Mouse (Mus musculus) hindbrain, embryonic 14.5 days (tissue): ENCODE results near the gene Rnf187. TPM values are rescaled to one million over a fixed set of nuclear protein-coding genes. Genes with fewer than 3 reads are reported as not detected.
A peak's percentile ranks its signal among the peaks of the same experiment; 100 is the strongest.

Source experiments
- ATAC-seq: fragments of 200-750 bp; cut with Nextera tagmentation; 2 replicates; pipeline ENCODE4 v1.8.0; 2017; ENCODE audit warnings: moderate number of reproducible peaks, mild to moderate bottlenecking, moderate TSS enrichment, moderate library complexity; ENCODE audit not compliant: low FRiP score
- DNase-seq: peaks from one replicate; pipeline ENCODE4 v3.0.0-alpha.2; 2015; ENCODE audit warnings: low spot score
- H3K27ac ChIP-seq: fragments of 300-500 bp; sonication (generic); 2 replicates; pipeline ENCODE4 v1.5.1; 2014; ENCODE audit warnings: mild to moderate bottlenecking, moderate library complexity
- H3K27me3 ChIP-seq: fragments of 300-500 bp; sonication (generic); 2 replicates; pipeline ENCODE4 v1.6.1; 2014; ENCODE audit warnings: mild to moderate bottlenecking, low read length, mixed read lengths; ENCODE audit not compliant: control insufficient read depth, insufficient read depth
- H3K36me3 ChIP-seq: fragments of 300-500 bp; sonication (generic); replicated peaks from 2 replicates; pipeline ENCODE4 v1.6.1; 2014; ENCODE audit not compliant: control insufficient read depth, insufficient read depth
- H3K4me1 ChIP-seq: fragments of 300-500 bp; sonication (generic); replicated peaks from 2 replicates; pipeline ENCODE4 v1.6.1; 2014; ENCODE audit warnings: antibody characterized with exemption, low read length, mixed read lengths; ENCODE audit not compliant: control insufficient read depth, insufficient read depth
- H3K4me2 ChIP-seq: fragments of 300-500 bp; sonication (generic); replicated peaks from 2 replicates; pipeline ENCODE4 v1.6.1; 2014; ENCODE audit warnings: mild to moderate bottlenecking, moderate library complexity
- H3K4me3 ChIP-seq: fragments of 300-500 bp; sonication (generic); replicated peaks from 2 replicates; pipeline ENCODE4 v1.5.1; 2014; ENCODE audit warnings: mild to moderate bottlenecking, low read length
- H3K9ac ChIP-seq: fragments of 300-500 bp; sonication (generic); 2 replicates; pipeline ENCODE4 v1.6.1; 2014
- H3K9me3 ChIP-seq: fragments of 300-500 bp; sonication (generic); 2 replicates; pipeline ENCODE4 v1.6.1; 2016; ENCODE audit warnings: low read length; ENCODE audit not compliant: control insufficient read depth
- WGBS: fragments of 180-500 bp; shearing (Covaris S2); extraction: QIAGEN DNeasy Blood & Tissue Kit; methylation state at CpG from one replicate; pipeline ENCODE4 v1.1.7; 2014; 5-methylcytosine and 5-hydroxymethylcytosine counted together
- polyA plus RNA-seq: library from polyadenylated mRNA; unstranded; fragments of >200 nt; fragmentation: Nextera tagmentation; extraction: Ambion mirVana; gene quantifications from 2 replicates; pipeline ENCODE4 v1.2.1, GENCODE M21; 2014

Gene Rnf187
- polyA plus RNA-seq, 1 experiment from 2014 or later = 682 TPM

DNA sequence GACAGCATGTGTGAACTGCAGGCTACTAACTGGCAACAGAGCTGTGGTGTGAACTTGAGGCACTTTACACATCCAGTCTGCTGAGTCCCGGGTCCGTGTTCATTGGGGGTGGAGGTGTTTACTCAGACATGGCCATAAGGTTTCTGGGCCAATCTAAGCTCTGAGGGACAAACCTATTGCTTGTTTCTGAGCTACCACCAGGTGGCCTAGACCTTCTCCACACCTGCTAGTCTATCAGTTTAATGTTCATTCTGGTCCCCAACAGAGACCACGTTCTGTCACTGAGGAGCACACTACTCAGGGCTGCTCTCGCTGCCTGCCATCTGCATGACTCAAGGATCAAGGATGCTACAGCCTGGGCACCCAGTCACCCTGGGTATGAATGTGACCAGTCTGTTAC is 7.1 kb downstream of the Rnf187 start:
- H3K9ac ChIP-seq = no peak overlapping the region
- H3K4me1 ChIP-seq = peaks cover 7% of the 10 kb centered on the region
- H3K36me3 ChIP-seq = peaks cover 60% of the 10 kb centered on the region
- H3K4me3 ChIP-seq = no peak overlapping the region
- H3K9me3 ChIP-seq = no peaks in the 10 kb centered on the region
- H3K4me2 ChIP-seq = no peak overlapping the region
- no peak for ATAC-seq
- DNase-seq = no peak
- no peak overlapping the region for H3K27ac ChIP-seq
- no peaks in the 10 kb centered on the region for H3K27me3 ChIP-seq
- WGBS = 73% methylated on average over 4 of the region's 4 CpGs

GRCm38 (mm10) chr11:58930254-58930653 is 8.5 kb downstream of the Rnf187 start:
- Histone ChIP-seq H3K4me1 (no peaks in the 10 kb centered on the region), H3K27me3 (no peaks in the 10 kb centered on the region), H3K36me3 (peaks cover 48% of the 10 kb centered on the region), H3K9ac (no peak overlapping the region), H3K4me2 (no peak overlapping the region), H3K27ac (no peak overlapping the region), H3K4me3 (no peak overlapping the region), H3K9me3 (no peaks in the 10 kb centered on the region)
- ATAC-seq (no peak), DNase-seq (no peak)
- 93% methylated on average over 3 of the region's 3 CpGs for WGBS

DNA sequence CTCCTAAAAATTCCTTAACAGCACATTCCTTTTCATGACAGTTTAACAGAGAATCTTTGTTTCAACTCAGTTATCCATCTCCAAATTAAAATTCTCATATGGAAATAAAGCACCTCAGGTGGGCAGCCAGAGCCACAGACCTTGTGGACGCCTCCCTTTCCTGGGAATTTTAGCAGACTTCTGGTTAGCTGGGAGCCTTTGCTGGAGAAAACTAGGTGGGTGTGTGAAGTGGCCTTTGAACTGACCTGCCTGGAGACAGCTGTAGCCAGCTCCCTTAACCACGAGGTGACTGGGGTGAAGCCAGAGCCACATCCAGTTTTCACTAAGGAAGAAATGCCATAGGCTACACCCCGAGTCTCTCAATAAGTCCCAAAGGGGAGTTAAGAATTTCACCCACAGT is 9.1 kb downstream of the Rnf187 start:
- no peak overlapping the region for H3K4me2 ChIP-seq
- no peaks in the 10 kb centered on the region for H3K9me3 ChIP-seq
- DNase-seq = no peak
- H3K4me3 ChIP-seq = no peak overlapping the region
- 70% methylated on average over 3 of the region's 3 CpGs for WGBS
- no peaks in the 10 kb centered on the region for H3K4me1 ChIP-seq
- no peak overlapping the region for H3K9ac ChIP-seq
- peaks cover 42% of the 10 kb centered on the region for H3K36me3 ChIP-seq
- H3K27me3 ChIP-seq = no peaks in the 10 kb centered on the region
- no peak for ATAC-seq
- H3K27ac ChIP-seq = no peak overlapping the region

- Histone ChIP-seq H3K36me3 (peaks cover 37% of the 10 kb centered on the region), H3K9ac (no peak overlapping the region), H3K9me3 (no peaks in the 10 kb centered on the region), H3K27ac (no peak overlapping the region), H3K4me3 (no peak overlapping the region), H3K4me1 (no peaks in the 10 kb centered on the region), H3K4me2 (no peak overlapping the region), H3K27me3 (no peaks in the 10 kb centered on the region)
- no peak for DNase-seq
- WGBS = 75% methylated on average over 4 of the region's 4 CpGs
- ATAC-seq = no peak
Observed at GRCm38 (mm10) chr11:58929055-58929454, 9.7 kb downstream of the Rnf187 start.

DNA sequence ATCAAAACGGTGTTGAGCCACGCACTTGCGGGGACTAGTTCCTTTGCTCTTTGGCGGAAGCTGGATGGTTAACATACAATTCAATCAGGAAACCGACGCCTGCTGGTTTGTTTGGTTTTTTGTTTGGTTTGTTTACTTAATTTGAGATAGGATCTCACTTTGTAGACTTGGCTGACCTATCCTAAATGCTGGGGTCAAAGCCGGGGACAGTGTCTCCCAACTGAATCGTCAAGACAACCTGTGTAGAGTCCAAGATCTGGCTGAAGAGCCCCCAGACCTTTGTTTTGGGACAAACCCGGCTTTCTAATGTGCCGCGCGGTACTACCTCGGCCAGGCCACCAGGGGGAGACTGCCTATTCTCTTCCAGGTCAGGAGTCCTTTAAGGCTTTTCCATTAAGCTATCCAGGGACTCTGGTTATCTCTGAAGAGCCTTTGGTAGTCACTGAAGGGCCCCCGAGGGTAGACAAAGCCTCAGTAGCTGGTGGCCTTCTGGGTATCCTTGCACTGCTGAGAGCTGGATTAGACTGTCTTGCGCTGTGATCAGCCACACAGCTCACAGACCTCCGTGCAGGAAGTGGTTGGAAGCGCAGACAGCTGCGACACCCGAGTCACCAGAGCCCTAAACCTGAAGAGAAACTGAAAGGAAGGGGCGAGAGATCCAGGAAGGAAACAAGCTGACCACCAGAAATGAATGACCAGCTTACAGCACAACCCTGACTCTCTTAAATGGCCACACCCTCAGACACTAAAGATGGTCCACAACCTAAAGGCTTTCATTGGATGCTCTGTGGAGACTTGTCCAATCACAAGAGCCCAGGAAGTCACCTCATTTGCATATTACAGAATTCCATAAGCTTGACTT is 10.7 kb downstream of the Rnf187 start:
- Histone ChIP-seq H3K27me3 (no peaks in the 10 kb centered on the region), H3K9me3 (no peaks in the 10 kb centered on the region), H3K36me3 (peaks cover 26% of the 10 kb centered on the region), H3K27ac (peak overlapping the region; percentile 34; the same call in 1 of the 2 replicates), H3K4me3 (no peak overlapping the region), H3K4me1 (no peaks in the 10 kb centered on the region), H3K9ac (peak overlapping the region; percentile 24; the same call in 1 of the 2 replicates), H3K4me2 (peak overlapping the region; percentile 29)
- 35% methylated on average over 20 of the region's 20 CpGs for WGBS
- peak; percentile 64 for ATAC-seq
- DNase-seq = peak; percentile 69

DNA sequence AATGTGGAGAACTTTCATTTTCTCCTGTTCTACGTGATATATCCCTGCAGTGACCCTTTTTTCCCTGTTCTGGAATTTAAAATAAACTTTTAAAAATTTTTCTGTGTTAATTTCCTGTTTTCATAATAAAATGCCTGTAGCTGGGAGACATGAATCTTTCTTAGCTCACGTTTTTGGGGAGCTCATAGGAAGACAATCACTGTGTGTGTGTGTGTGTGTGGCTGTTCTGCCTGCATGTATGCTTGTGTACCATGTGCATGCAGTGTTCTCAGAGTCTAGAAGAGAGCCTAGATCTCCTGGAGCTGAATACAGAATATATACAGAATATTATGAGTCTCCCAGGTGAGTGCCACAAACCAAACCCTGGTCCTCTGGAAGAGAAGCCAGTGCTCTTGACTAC is 11.7 kb downstream of the Rnf187 start:
- no peaks in the 10 kb centered on the region for H3K27me3 ChIP-seq
- WGBS = 80% methylated on average over 2 of the region's 2 CpGs

DNA sequence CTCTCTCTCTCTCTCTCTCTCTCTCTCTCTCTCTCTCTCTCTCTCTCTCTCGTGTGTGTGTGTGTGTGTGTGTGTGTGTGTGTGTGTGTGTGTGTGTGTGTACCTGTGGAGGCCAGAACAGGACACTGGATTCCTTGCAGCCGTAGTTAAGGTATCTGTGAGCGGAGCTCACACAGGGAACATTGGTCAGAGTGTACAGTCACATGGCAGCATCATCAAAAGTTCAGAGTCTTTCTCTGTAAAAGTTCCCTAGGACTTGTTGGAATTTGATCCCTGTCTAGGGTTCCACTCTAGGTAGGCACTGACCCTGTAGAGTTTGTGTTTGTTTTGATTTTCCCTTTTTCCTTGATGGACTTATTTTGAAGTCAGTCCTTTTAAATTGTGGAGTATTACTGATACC is 12.1 kb downstream of the Rnf187 start:
- no peak overlapping the region for H3K9ac ChIP-seq
- H3K36me3 ChIP-seq = peaks cover 13% of the 10 kb centered on the region
- ATAC-seq = no peak
- WGBS = 87% methylated on average over 2 of the region's 3 CpGs
- H3K4me3 ChIP-seq = no peak overlapping the region
- no peak overlapping the region for H3K27ac ChIP-seq
- DNase-seq = no peak
- H3K4me2 ChIP-seq = no peak overlapping the region
- H3K9me3 ChIP-seq = no peaks in the 10 kb centered on the region
- no peaks in the 10 kb centered on the region for H3K27me3 ChIP-seq
- no peaks in the 10 kb centered on the region for H3K4me1 ChIP-seq

More for the DNA sequence above, 11.7 kb downstream of the Rnf187 start:
- DNase-seq (no peak), ATAC-seq (no peak)
- no peak overlapping the region for H3K4me3 ChIP-seq
- peaks cover 17% of the 10 kb centered on the region for H3K36me3 ChIP-seq
- H3K27ac ChIP-seq = no peak overlapping the region
- no peak overlapping the region for H3K4me2 ChIP-seq
- no peaks in the 10 kb centered on the region for H3K9me3 ChIP-seq
- no peak overlapping the region for H3K9ac ChIP-seq
- H3K4me1 ChIP-seq = no peaks in the 10 kb centered on the region

DNA sequence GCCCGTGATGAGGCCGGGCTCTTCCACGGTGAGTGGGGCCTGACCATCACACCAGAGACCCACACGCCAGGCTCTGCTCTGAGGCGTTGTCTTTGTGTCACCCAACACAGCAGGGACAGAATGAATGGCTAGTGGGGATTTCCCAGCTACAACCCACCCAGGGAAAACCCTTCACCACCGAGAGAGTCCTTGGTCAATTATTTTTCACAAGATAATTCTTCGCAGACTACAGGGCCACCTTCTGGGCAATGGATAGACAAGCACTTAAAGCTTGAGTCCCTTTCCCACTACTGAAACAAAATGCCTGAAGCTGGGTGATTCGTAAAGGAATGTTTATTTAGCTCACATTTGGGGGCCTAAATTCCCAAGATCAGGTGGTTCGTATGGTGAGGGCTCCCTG is 16.3 kb downstream of the Rnf187 start:
- 82% methylated on average over 9 of the region's 9 CpGs for WGBS
- no peaks in the 10 kb centered on the region for H3K9me3 ChIP-seq
- H3K4me1 ChIP-seq = no peaks in the 10 kb centered on the region
- ATAC-seq = no peak
- no peak overlapping the region for H3K4me2 ChIP-seq
- H3K9ac ChIP-seq = no peak overlapping the region
- no peak overlapping the region for H3K4me3 ChIP-seq
- no peaks in the 10 kb centered on the region for H3K36me3 ChIP-seq
- no peak for DNase-seq
- H3K27me3 ChIP-seq = no peaks in the 10 kb centered on the region
- no peak overlapping the region for H3K27ac ChIP-seq

DNA sequence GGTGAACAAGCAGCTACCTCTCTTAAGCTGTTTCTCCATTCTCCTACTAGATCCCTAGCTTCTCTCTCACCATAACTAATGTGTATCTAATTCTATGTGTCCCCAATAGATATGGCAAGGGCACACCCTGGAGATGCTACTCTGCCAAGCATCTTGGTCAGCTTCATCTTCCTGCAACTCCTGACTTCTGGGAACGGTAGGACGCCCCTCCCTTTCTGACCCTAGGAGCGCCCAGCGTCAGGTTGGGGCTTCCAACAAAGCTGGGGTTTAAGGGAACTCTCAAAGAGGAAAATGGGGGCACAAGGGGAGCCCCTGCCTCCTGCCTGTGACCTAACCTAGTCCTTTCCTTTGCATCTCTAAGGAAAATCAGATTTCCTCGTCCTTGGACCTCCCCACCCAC is 20.0 kb downstream of the Rnf187 start:
- Histone ChIP-seq H3K27ac (no peak overlapping the region), H3K4me2 (no peak overlapping the region), H3K36me3 (no peaks in the 10 kb centered on the region), H3K4me1 (no peaks in the 10 kb centered on the region), H3K4me3 (no peak overlapping the region), H3K9me3 (no peaks in the 10 kb centered on the region), H3K9ac (no peak overlapping the region), H3K27me3 (no peaks in the 10 kb centered on the region)
- no peak for ATAC-seq
- no peak for DNase-seq
- 71% methylated on average over 5 of the region's 5 CpGs for WGBS
